Mouse (Mus musculus): ENCODE data around the gene Polr3gl. TPM values are rescaled to one million over a fixed set of nuclear protein-coding genes. Genes with fewer than 3 reads are reported as not detected.
A peak's percentile ranks its signal among the peaks of the same experiment; 100 is the strongest.

Polr3gl gene
- polyA plus RNA-seq, 2 experiments from 2014 or later: 25.1 to 35.6 TPM

- no peak for ATAC-seq
These were observed 37.9 kb downstream of the Polr3gl start for GRCm38 (mm10) chr3:96555999-96556614.

DNA sequence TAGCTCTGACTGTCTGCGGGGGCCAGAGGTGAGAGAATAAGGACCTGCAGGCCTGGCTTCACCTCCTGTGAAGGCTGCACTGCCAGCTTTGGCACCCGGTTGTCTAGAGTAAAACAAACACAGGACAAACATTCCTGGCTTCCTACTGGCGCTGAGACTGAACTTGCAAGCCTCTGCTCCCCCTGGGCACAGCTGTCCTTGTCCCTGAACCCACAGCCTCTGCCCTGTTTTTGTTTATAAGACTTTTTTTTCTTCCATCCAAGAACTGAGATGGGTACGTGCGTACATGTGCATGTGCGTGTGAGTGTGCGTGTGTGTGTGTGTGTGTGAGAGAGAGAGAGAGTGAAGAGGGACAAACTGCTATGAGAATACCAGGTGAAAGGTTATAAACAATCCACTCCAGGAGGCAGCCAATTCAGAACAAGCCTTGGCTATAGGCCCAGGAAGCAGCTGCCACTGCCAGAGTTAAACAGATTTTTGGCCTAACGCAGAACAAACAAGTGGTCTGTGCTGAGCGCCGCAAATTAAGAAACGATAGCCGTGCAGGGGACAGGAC, 38.9 kb downstream of the Polr3gl start:
- ATAC-seq: no peak

- ATAC-seq: no peak
These were observed 39.7 kb downstream of the Polr3gl start for GRCm38 (mm10) chr3:96554251-96554650.

DNA sequence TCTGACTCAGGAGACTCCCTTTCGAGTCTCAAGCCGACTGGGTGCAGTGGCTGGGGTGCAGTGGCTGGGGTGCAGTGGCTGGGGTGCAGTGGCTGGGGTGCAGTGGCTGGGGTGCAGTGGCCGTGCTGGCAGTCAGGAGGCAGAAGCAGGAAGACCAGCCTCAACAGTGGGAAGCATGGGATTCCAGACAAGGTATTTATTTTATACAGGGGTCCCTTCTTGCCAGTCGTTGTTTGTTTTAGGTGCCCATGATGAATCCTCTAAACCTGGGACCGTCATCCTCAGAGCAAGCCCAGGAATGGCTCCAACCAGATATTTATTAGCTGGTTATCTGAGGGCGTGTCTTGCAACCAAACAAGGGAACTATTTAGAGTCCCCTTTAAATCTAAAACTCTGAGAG, 40.4 kb downstream of the Polr3gl start:
- no peak for ATAC-seq

GRCm38 (mm10) chr3:96551890-96552289, 42.1 kb downstream of the Polr3gl start:
- ATAC-seq: no peak

DNA sequence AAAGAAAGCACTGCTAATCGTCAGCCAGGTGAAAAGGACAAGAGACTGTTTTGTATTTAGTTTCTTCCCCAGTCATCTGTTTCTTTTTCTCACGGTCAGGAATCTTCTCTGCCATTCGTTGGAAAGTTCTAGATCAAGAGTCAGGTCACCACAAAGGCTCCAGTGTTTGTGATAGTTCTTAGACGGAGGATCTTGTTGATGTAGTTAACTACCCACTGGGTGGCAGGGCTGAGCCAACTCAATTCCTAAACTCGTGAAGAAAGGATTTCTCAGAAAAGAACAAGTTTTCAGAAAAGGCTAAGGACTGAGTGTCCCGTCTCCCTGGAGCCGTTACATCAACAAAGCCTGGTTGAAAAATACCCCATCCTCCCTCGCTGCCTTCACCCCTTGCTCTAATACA, 42.8 kb downstream of the Polr3gl start:
- peak; percentile 58 for ATAC-seq

- no peak for ATAC-seq
These were observed 44.6 kb downstream of the Polr3gl start for GRCm38 (mm10) chr3:96549346-96549745.

DNA sequence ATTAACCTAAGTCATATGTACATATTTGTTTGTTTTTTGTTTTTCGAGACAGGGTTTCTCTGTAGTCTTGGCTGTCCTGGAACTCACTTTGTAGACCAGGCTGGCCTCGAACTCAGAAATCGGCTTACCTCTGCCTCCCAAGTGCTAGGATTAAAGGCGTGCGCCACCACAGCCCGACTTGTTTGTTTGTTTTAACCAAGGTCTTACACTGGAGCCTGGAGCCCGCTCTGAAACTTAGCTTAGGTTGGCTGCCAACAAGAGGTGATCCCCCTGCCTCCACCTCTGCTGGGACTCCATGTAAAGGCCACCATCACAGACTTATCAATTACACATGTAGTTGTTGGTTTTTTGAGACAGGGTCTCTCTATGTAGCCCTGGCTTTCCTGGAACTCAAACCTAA, 45.2 kb downstream of the Polr3gl start:
- ATAC-seq: no peak

- peak; percentile 67 for ATAC-seq
These were observed 46.5 kb downstream of the Polr3gl start for GRCm38 (mm10) chr3:96547389-96547960.

GRCm38 (mm10) chr3:96546880-96547279, 47.1 kb downstream of the Polr3gl start:
- ATAC-seq: no peak

DNA sequence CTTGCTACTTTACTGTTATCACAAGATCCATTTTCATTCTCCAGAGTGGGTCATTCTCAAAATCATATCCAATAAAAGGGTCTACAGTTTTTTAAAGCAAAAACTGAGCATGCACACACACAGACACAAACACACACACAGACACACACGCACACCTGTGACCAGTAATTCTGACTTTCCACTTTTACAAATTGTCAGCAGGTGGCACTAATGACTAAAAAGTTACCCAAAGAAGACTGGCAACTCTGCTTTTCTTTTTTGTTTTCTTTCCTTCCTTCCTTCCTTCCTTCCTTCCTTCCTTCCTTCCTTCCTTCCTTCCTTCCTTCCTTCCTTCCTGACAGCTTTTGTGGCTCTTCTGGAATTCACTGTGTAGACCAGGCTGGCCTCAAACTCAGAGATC, 48.4 kb downstream of the Polr3gl start:
- ATAC-seq: no peak

DNA sequence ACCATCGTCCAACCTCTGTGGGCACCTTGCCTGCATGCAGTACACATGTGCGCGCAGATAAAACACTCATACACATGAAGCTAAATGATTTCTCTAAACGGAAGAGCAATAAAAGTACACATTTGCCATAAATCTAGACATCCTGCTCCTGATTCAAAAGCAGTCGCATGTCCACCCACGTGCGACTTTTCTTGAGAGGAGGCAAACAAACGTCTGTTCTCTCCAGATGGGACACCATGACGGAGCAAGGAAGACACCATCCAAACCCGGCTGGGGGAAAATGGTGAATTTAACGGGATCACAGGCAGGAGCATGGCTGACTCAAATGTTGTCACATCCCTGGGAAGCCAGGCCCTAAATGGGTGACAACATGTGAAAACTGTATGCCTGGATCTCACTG, 50.6 kb downstream of the Polr3gl start:
- no peak for ATAC-seq

DNA sequence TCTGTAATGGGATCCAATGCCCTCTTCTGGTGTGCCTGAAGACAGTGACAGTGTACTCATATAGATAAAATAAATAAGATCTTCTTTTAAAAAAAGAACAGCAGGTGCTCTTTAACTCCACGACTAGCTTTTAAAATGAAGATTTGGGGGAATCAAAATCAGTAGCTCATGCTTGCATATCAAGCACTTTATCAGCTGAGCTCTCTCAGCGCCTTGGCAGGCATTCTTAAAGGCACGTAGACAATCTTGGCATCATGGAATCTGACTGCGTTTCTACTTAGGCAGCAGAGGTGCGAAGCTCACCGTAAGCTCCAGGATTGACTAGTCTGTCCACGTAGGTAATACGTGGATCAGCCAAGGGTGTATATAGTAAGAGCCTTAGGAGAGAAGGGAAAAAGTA, 51.4 kb downstream of the Polr3gl start:
- ATAC-seq: no peak

DNA sequence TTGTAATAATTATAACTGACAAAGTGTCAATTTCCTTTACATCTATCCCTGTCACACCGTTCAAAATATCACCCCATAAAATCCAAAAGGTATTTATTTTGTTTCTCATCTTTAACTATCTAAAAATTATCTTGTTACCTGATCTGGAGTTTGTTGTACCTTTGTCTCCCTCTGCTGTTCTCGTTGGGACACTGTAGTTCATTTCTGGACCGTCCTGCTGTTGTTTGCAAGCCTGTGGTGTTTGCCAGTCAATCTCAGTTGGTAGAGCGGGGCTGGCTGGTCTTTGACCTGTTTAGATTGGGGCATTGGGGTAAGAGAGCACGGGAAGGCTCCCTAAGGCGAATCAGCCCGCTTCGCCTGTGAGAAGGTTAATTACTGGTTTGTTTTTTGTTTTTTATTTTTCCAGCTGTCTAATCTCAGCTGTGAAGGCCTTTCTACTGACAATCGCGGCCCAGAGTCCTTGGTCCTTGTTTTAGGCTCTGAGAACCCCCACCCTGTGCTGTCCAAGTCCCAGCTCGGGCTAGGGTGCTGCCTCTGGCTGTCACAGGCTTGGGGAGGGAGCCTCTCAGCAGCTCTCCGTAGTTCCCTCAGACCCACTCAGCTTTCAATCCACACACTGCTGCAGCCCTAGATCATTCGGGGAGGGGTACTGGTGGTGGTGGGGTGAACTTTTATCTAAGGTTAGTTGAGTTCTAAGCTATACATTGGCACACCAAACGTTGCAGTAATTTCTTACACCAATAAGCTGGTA, 52.5 kb downstream of the Polr3gl start:
- no peak for ATAC-seq

DNA sequence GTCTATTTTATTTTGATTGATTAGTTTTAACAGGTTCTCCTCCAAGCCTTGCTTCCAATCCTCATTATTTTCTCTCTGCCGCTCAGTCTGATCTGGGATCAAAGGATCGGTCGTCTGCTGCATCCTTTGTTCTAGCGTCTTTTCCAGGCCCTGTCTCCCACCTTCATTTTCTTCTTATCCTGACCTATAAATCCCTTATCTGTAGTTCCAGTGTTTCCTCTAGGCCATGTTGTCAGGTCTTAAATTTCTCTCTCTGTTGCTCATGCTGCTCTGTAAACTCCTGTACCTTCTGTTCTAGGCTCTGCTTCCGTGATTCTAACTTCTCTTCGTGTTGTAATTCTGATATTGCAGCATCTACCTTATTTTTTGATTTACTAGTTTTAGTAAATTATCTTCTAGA, 53.2 kb downstream of the Polr3gl start:
- ATAC-seq: no peak

GRCm38 (mm10) chr3:96539316-96539715, 54.7 kb downstream of the Polr3gl start:
- ATAC-seq: no peak

GRCm38 (mm10) chr3:96534300-96534699, 59.7 kb downstream of the Polr3gl start:
- no peak for ATAC-seq

DNA sequence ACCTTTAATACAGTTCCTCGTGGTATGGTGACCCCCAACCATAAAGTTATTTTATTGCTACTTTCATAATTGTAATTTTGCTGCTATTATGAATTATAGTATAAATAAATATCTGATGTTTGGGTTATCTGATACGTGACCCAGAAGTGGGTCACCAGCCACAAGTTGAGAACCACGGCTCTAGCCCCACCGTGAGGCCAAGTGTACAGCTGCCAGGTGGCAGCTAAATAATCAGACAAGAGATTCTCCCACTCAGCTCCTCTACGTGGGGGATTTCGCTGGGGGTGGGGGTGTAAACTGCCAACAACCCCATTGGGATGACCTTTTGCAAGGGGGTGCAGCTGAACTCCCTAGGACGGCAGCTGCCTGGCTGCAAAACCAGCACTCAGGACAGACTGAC, 61.9 kb downstream of the Polr3gl start:
- no peak for ATAC-seq

- ATAC-seq: no peak
These were observed 65.5 kb downstream of the Polr3gl start for GRCm38 (mm10) chr3:96528506-96528905.

All from activated CD4-positive, CD25-positive, alpha-beta regulatory T cell, adult 4 months (primary cell).